Mouse (Mus musculus) thymus, adult 2 months (tissue): ENCODE results near the gene Pmm2.

Source experiments
- CTCF ChIP-seq: fragments of 200-500 bp; IDR thresholded peaks from 2 replicates; pipeline ENCODE4 v1.5.1; 2012; ENCODE audit warnings: mild to moderate bottlenecking, control low read depth, low read length, moderate library complexity, borderline replicate concordance; ENCODE audit not compliant: control insufficient read depth, poor library complexity, insufficient read depth; ENCODE audit errors: extremely low read depth
- POLR2A ChIP-seq: fragments of 200-500 bp; IDR thresholded peaks from 2 replicates; pipeline ENCODE4 v1.6.1; 2012; ENCODE audit warnings: mild to moderate bottlenecking, low read length, control low read depth, moderate library complexity; ENCODE audit not compliant: control insufficient read depth, poor library complexity, insufficient read depth; ENCODE audit errors: extremely low read depth

DNA sequence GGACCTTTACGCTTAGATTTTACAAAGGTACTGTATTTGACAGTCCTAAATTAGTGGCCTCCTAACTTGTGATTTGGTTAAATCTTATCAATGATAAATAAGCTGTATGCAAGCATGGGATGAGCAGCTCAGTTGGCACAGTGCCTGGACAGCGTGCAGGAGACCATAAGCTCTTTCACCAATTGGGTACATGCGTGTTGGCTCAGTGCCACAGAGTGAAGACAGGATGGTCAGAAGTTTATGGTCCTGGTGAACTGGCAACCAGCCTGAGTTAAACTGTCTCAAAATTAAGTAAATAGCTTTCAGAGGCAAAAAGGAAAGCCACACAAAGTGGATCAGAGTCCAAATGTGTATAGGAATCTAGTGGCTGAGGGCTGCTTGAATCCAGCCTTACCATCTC is 63.1 kb downstream of the Pmm2 start:
- TF ChIP-seq POLR2A (no peak), CTCF (no peak)
